Mouse (Mus musculus): ENCODE results near the gene Ak6.

DNA sequence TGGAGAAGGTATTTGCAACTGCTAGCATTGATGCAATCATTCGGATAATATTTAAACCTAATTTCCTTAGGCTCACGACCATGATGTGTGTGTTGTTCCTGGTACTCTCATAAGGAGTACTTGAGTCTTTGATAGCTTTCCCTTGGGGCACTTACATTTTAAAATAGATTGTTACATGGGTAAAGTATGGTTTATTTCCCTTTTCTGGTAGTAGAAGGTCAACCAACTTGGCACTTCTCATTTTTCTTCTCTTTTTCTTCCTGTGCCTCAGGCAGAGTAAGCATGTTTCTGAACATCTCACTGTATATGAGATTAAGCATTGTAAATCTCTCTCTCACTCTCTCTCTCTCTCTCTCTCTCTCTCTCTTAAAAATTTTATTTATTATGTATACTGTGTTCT, 32.1 kb downstream of the Ak6 start:
- TF ChIP-seq CTCF (IDR thresholded peaks at IDR 0.05; ENCODE audit: control insufficient read depth, insufficient read depth, insufficient read length) (no peak), MYOG (IDR thresholded peaks at IDR 0.05; ENCODE audit: control insufficient read depth, extremely low read depth, insufficient read length) (no peak), MAX (IDR thresholded peaks at IDR 0.05) (no peak), CEBPB (IDR thresholded peaks at IDR 0.05; ENCODE audit: low read depth) (no peak)
